Mouse (Mus musculus) embryonic fibroblast, embryonic 13.5 days (primary cell): Measurements from ENCODE around the gene Acta1. TPM values are rescaled to one million over a fixed set of nuclear protein-coding genes. Genes with fewer than 3 reads are reported as not detected.
A peak's percentile ranks its signal among the peaks of the same experiment; 100 is the strongest.

ENCODE experiments used
- H3K27ac ChIP-seq: 2 replicates; pipeline ENCODE4 v1.5.1; 2012; ENCODE audit warnings: low read length, control low read depth, inconsistent platforms; ENCODE audit not compliant: insufficient read depth
- H3K4me1 ChIP-seq: 2 replicates; pipeline ENCODE4 v1.6.1; 2011; ENCODE audit warnings: low read length; ENCODE audit not compliant: control insufficient read depth, insufficient read depth
- H3K4me3 ChIP-seq: 2 replicates; pipeline ENCODE4 v1.5.1; 2011; ENCODE audit warnings: mild to moderate bottlenecking, control low read depth, low read length; ENCODE audit not compliant: insufficient read depth
- CTCF ChIP-seq: IDR thresholded peaks from 2 replicates; pipeline ENCODE4 v1.5.1; 2011; ENCODE audit warnings: mild to moderate bottlenecking, control low read depth, low read length, moderate library complexity, borderline replicate concordance; ENCODE audit not compliant: insufficient read depth
- POLR2A ChIP-seq: IDR thresholded peaks from 2 replicates; pipeline ENCODE4 v1.6.1; 2011; ENCODE audit warnings: low read depth, mild to moderate bottlenecking, control low read depth, low read length, moderate library complexity
- polyA plus RNA-seq: library from polyadenylated mRNA; stranded (reverse); fragments of >200 nt; gene quantifications from 2 replicates; pipeline ENCODE4 v1.2.4, GENCODE M21; 2011; ENCODE audit warnings: low read depth; ENCODE audit not compliant: missing spikeins, insufficient read length

Gene Acta1
- polyA plus RNA-seq, 1 experiment = 25.9 TPM

- no peak overlapping the region for H3K27ac ChIP-seq
- TF ChIP-seq CTCF (no peak), POLR2A (no peak)
- H3K4me3 ChIP-seq = no peak overlapping the region
- H3K4me1 ChIP-seq = peaks cover 10% of the 10 kb centered on the region
These were observed 28.8 kb downstream of the Acta1 start for GRCm38 (mm10) chr8:123865786-123866185.

DNA sequence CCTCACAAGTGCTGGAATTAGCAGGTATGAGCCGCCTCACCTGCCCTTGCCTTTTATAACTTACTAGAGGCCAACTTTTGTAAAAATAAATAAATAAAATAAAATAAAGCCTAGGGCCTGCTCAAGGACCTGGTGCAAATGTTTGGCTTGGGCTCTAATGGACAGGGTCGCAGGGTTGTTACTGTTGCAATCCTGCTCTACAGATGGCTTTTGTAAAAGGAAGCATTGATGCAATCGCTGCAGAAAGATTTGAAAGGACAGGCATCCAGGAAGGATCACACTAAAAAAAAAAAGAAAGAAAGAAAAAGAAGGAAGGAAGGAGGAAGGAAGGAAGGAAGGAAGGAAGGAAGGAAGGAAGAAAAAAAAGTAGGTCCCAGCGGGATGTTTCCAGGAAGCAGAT is 34.2 kb downstream of the Acta1 start:
- peak overlapping the region; percentile 71; the same call in 1 of the 2 replicates for H3K4me3 ChIP-seq
- no peaks in the 10 kb centered on the region for H3K4me1 ChIP-seq
- no peak for TF ChIP-seq CTCF
- no peak for TF ChIP-seq POLR2A
- no peak overlapping the region for H3K27ac ChIP-seq

- no peaks in the 10 kb centered on the region for H3K4me1 ChIP-seq
- peak within 1 kb of the TSS; percentile 72 for H3K4me3 ChIP-seq
- H3K27ac ChIP-seq = no peak within 1 kb of the TSS
- TF ChIP-seq CTCF (no peak), POLR2A (peak; percentile 40; the same call in 1 of the 2 replicates)
These were observed 34.8 kb downstream of the Acta1 start, which contains the start of gene Ccsap for GRCm38 (mm10) chr8:123859648-123860259. Gene Ccsap, minus strand, starts transcription at chr8:123860209.

DNA sequence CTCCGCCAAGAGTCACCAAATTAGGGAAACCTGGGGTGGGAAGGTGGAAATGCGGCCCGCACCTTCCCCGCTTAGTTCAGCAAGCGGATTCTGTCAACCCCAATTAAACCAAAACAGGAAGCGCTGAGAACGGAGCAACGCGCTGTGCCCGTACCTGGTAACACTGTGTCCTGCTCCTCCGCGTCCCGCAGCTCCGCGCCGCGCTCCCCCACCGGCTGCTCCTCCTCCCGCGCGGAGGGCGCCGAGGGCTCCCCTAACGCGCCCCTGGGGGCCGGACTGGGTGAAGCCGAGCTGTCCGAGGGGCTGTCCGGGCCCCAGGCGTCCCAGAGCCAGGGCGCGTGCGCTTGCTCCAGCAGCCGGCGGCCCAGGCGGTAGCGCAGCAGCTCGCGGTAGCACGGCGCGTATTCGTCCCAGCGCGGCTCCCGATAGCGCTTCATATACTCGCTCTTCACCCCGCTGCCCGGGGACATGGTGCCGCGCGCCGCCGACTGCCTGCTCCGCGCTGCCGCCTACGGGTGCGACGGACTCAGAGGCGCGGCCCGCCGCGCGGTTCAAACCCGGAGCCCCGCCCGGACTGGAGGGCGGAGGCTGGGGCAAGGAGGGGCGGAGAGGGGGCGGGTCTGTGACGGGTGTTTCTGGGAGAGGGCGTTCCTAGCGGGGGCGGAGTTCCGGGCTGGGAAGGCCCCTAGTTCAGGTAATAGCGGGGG is 35.5 kb downstream of the Acta1 start:
- Histone ChIP-seq H3K4me1 (no peaks in the 10 kb centered on the region), H3K27ac (no peak overlapping the region), H3K4me3 (peak overlapping the region; percentile 72)
- TF ChIP-seq CTCF (no peak), POLR2A (peak; percentile 43; the same call in 1 of the 2 replicates)

DNA sequence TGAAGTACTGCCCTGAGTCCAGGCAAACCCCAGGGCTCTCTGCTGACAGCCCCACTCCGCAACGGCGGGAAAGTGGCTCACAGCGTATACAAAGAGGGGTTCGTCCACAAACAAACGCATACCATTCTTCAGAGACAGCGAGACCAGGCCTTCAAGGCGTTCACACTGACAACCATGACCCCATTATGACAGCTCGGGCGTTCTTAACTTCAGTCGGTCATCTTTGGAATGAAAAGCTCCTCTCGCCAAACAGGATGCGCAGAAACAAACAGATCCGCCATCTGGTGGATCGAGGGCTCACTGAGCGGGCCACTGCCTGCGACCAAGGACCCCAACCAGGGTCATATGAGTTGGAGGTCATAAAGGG is 36.0 kb downstream of the Acta1 start:
- H3K27ac ChIP-seq = no peak overlapping the region
- no peaks in the 10 kb centered on the region for H3K4me1 ChIP-seq
- H3K4me3 ChIP-seq = peak overlapping the region; percentile 72
- no peak for TF ChIP-seq CTCF
- TF ChIP-seq POLR2A = no peak

DNA sequence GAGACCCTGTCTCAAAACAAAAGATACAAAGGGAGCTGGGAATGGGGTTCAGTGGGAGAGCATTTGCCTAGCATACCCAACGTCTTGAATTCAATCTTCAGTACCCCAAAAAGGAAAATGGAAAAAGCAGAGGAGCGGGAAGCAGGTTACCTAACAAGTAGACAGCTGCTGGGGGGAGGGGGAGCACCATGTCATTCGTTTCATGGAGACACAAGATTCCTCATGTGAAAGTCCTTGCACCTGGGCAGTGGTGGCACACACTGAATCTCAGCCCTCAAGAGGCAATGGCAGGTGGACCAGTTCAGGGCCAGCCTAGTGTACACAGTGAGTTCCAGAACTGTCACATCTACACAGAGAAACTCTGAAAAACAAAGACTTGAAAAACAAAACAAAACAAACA is 37.2 kb downstream of the Acta1 start:
- Histone ChIP-seq H3K4me3 (no peak overlapping the region), H3K4me1 (no peaks in the 10 kb centered on the region), H3K27ac (no peak overlapping the region)
- TF ChIP-seq POLR2A (no peak), CTCF (no peak)

- no peak for TF ChIP-seq CTCF
- no peak for TF ChIP-seq POLR2A
- Histone ChIP-seq H3K4me3 (no peak overlapping the region), H3K4me1 (no peaks in the 10 kb centered on the region)
These were observed 39.6 kb downstream of the Acta1 start for GRCm38 (mm10) chr8:123854733-123855475.

GRCm38 (mm10) chr8:123854252-123854651 is 40.3 kb downstream of the Acta1 start:
- H3K4me1 ChIP-seq = no peaks in the 10 kb centered on the region
- no peak overlapping the region for H3K27ac ChIP-seq
- TF ChIP-seq POLR2A = no peak
- H3K4me3 ChIP-seq = no peak overlapping the region

More at GRCm38 (mm10) chr8:123854733-123855475, 39.6 kb downstream of the Acta1 start:
- no peak overlapping the region for H3K27ac ChIP-seq

DNA sequence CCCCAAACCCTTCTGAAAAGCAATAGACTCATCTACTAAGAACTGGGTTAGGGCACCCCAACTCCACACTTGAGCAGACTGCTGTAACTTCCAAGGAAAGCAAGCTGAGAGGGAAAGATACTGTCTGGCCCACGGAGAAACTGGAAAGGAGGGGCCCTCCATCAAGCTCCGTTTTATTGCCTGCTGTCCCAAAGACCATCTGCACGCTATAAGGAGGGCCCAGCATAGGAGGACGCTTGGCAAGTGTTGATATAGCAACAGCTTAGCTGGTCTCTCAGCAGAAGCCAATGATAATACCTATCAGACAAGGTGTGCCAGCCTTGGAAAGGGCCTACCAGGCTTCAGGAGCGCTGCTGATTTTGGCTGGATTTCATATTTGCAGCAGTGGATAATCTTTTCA is 43.0 kb downstream of the Acta1 start:
- 0 out of 2 replicates have a peak, but pooled peaks cover 3% of the 10 kb centered on the region for H3K4me1 ChIP-seq
- TF ChIP-seq CTCF (no peak), POLR2A (no peak)
- no peak overlapping the region for H3K4me3 ChIP-seq
- H3K27ac ChIP-seq = no peak overlapping the region
